Mouse (Mus musculus) thymus, adult 2 months (tissue): ENCODE results near the gene Lamb3. TPM values are rescaled to one million over a fixed set of nuclear protein-coding genes. Genes with fewer than 3 reads are reported as not detected.

Experiments used
- DNase-seq: peaks from one replicate; pipeline ENCODE4 v3.0.0; 2021
- H3K27ac ChIP-seq: fragments of 200-500 bp; 2 replicates; pipeline ENCODE4 v1.5.1; 2012; ENCODE audit warnings: low read length, control low read depth; ENCODE audit not compliant: control insufficient read depth, insufficient read depth
- H3K27me3 ChIP-seq: fragments of 200-500 bp; 2 replicates; pipeline ENCODE4 v1.6.1; 2012; ENCODE audit warnings: mild to moderate bottlenecking, low read length, moderate library complexity, mixed read lengths; ENCODE audit not compliant: control insufficient read depth, insufficient read depth
- H3K36me3 ChIP-seq: fragments of 200-500 bp; 2 replicates; pipeline ENCODE4 v1.6.1; 2012; ENCODE audit warnings: mild to moderate bottlenecking, low read length, moderate library complexity; ENCODE audit not compliant: control insufficient read depth, insufficient read depth
- H3K4me1 ChIP-seq: fragments of 200-500 bp; replicated peaks from 2 replicates; pipeline ENCODE4 v1.6.1; 2012; ENCODE audit warnings: low read length; ENCODE audit not compliant: control insufficient read depth, insufficient read depth
- H3K4me3 ChIP-seq: fragments of 200-500 bp; 2 replicates; pipeline ENCODE4 v1.5.1; 2012; ENCODE audit warnings: mild to moderate bottlenecking, low read length, control low read depth, moderate library complexity; ENCODE audit not compliant: control insufficient read depth, insufficient read depth
- CTCF ChIP-seq: fragments of 200-500 bp; IDR thresholded peaks from 2 replicates; pipeline ENCODE4 v1.5.1; 2012; ENCODE audit warnings: mild to moderate bottlenecking, control low read depth, low read length, moderate library complexity, borderline replicate concordance; ENCODE audit not compliant: control insufficient read depth, poor library complexity, insufficient read depth; ENCODE audit errors: extremely low read depth
- POLR2A ChIP-seq: fragments of 200-500 bp; IDR thresholded peaks from 2 replicates; pipeline ENCODE4 v1.6.1; 2012; ENCODE audit warnings: mild to moderate bottlenecking, low read length, control low read depth, moderate library complexity; ENCODE audit not compliant: control insufficient read depth, poor library complexity, insufficient read depth; ENCODE audit errors: extremely low read depth
- WGBS: fragments of 180-500 bp; shearing (Covaris S2); methylation state at CpG from one replicate; pipeline ENCODE4 v1.1.7; 2018; 5-methylcytosine and 5-hydroxymethylcytosine counted together
- polyA plus RNA-seq: library from polyadenylated mRNA; depleted of rRNA; stranded (reverse); fragments of >200 nt; gene quantifications from 2 replicates; pipeline ENCODE4 v1.2.3, GENCODE M21; 2012

The Lamb3 gene
- polyA plus RNA-seq, 1 experiment = 27.8 TPM

- TF ChIP-seq CTCF (no peak), POLR2A (peak; percentile 75; the same call in 1 of the 2 replicates)
Observed at GRCm38 (mm10) chr1:193201383-193201778, 6.1 kb upstream of the Lamb3 start, which contains the start of gene Traf3ip3. Gene Traf3ip3 (minus strand): TSS chr1:193201703.

DNA sequence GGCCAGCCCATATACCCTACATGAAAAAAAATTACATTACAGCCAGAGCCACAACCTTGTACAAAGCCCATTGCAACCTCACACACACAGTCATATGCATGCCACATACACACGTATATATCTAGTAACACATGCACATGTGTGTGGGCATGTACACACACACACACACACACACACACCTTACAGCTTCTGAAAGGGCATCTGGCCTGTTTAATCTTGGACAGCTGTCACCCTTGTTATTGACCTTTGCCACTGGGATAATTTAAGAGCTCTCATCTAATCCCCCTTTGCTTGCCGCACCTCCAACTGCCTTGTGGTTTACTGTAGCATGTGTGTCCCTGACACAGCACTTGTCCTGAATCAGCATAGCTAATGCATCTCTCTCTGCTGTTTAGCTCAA, 3.7 kb upstream of the Lamb3 start:
- WGBS = 71% methylated on average over 2 of the region's 2 CpGs
- DNase-seq = no peak
- TF ChIP-seq CTCF (no peak), POLR2A (no peak)
- no peak overlapping the region for H3K27ac ChIP-seq
- no peaks in the 10 kb centered on the region for H3K27me3 ChIP-seq
- H3K4me1 ChIP-seq = peaks cover 13% of the 10 kb centered on the region
- H3K4me3 ChIP-seq = no peak overlapping the region
- peaks cover 6% of the 10 kb centered on the region for H3K36me3 ChIP-seq

More at GRCm38 (mm10) chr1:193201383-193201778, 6.1 kb upstream of the Lamb3 start, which contains the start of gene Traf3ip3:
- Histone ChIP-seq H3K4me3 (peak within 1 kb of the TSS; percentile 62), H3K27ac (peak within 1 kb of the TSS; percentile 99), H3K36me3 (peaks cover 27% of the 10 kb centered on the region), H3K27me3 (no peaks in the 10 kb centered on the region), H3K4me1 (peaks cover 25% of the 10 kb centered on the region)
- DNase-seq = peak; percentile 84
- 8% methylated on average over 5 of the region's 5 CpGs for WGBS

DNA sequence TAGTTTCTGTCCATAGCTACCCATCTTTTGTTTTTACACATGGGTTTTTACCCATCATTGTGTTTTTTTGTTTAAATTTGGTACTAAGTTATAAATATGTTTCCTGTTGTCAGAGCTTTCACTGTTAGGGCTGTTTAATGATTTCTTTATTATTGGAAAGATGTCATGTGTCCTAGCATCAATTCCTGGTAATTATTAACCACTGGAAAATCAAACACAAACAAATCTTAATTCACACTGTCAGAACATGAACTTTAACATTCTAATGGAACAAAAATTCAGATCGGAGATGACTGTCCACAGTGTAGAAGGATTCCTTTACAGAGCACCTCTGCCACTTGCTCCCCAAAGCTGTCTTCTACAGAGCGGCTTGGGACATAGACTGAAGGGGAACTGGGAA, 2.1 kb upstream of the Lamb3 start:
- no peak for TF ChIP-seq CTCF
- no peak for TF ChIP-seq POLR2A
- WGBS = 96% methylated on average over 2 of the region's 2 CpGs
- Histone ChIP-seq H3K4me3 (no peak overlapping the region), H3K4me1 (peaks cover 5% of the 10 kb centered on the region), H3K27me3 (no peaks in the 10 kb centered on the region), H3K36me3 (no peaks in the 10 kb centered on the region), H3K27ac (no peak overlapping the region)
- DNase-seq = no peak

DNA sequence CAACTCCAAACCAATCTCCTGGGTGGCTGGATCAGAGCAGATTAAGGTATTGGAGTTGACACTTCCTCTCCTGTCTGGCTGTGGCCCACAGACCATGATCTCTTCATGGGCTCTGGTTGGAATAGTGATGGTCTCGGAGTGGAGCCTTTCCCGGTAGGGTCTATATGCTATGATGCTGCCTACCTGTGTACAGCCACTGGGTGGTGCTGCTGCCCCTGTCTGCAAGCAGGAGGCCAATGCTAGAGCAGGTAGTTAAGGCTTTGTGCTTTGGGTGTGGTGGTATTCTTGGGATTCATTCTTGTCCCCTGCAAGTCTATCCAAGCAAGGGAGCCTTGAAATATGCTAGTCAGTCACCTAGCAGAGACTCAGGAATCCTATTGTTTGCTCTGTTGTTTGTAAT, 679 bp downstream of the Lamb3 start:
- TF ChIP-seq CTCF (peak; percentile 86; the same call in 1 of the 2 replicates), POLR2A (no peak)
- Histone ChIP-seq H3K27me3 (no peaks in the 10 kb centered on the region), H3K4me3 (no peak overlapping the region), H3K4me1 (peaks cover 4% of the 10 kb centered on the region), H3K27ac (peak overlapping the region; percentile 29; the same call in 1 of the 2 replicates), H3K36me3 (no peaks in the 10 kb centered on the region)
- DNase-seq = peak; percentile 80
- WGBS = 10% methylated on average over 2 of the region's 2 CpGs

DNA sequence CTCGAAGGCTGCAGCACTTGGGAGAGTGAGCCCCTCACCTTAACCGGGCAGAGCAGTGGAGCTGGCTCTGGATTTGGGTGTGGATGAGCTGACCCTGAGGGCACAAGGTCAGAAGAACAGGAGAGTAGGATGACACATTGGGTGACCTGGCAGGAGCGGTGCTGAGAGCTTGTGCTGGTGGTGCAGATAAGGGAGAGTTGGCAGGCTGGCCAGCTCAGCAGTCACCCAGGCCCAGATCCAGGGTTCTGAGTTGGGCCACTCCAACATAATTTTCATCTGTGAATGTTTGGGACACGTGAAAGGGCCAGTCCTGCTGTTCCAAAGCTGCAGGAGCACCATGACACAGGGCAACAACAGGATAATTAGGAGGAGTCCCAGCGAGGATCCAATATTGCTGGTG, 3.9 kb downstream of the Lamb3 start:
- Histone ChIP-seq H3K4me1 (peaks cover 16% of the 10 kb centered on the region), H3K27ac (no peak overlapping the region), H3K4me3 (no peak overlapping the region), H3K27me3 (no peaks in the 10 kb centered on the region), H3K36me3 (no peaks in the 10 kb centered on the region)
- DNase-seq = no peak
- no peak for TF ChIP-seq POLR2A
- TF ChIP-seq CTCF = no peak
- 95% methylated on average over 5 of the region's 5 CpGs for WGBS

DNA sequence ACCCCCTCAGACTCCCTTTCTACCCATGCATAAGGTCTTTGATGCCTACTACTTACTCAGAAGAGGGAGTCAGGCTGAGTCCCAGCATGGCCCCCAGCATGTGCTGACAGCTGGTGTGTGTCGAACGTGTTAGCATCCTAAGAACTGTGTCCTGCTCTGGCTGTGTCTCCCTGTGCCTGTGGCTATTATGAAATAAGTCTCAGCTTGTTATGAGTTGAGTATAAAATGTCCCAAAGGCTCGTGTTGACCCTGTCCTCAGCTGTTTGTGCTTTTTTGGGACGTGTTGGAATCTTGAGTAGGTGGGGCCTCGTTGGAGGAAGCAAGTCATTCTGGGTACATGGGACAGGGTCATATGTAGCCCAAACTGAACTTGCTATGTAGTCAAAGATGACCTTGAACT, 6.6 kb downstream of the Lamb3 start:
- Histone ChIP-seq H3K4me1 (peaks cover 12% of the 10 kb centered on the region), H3K27me3 (no peaks in the 10 kb centered on the region), H3K27ac (no peak overlapping the region), H3K4me3 (no peak overlapping the region), H3K36me3 (no peaks in the 10 kb centered on the region)
- DNase-seq = no peak
- TF ChIP-seq CTCF (no peak), POLR2A (no peak)
- 84% methylated on average over 5 of the region's 5 CpGs for WGBS

GRCm38 (mm10) chr1:193216000-193216399, 8.5 kb downstream of the Lamb3 start:
- Histone ChIP-seq H3K27ac (no peak overlapping the region), H3K27me3 (no peaks in the 10 kb centered on the region), H3K36me3 (no peaks in the 10 kb centered on the region), H3K4me1 (peaks cover 12% of the 10 kb centered on the region), H3K4me3 (no peak overlapping the region)
- DNase-seq = no peak
- TF ChIP-seq POLR2A (no peak), CTCF (no peak)
- 93% methylated on average over 3 of the region's 3 CpGs for WGBS
